Mouse (Mus musculus) MEL (cell line): ENCODE data around the gene Kcnt1. TPM values are rescaled to one million over a fixed set of nuclear protein-coding genes. Genes with fewer than 3 reads are reported as not detected.

Experiments used
- DNase-seq: peaks from one replicate; pipeline ENCODE4 v3.0.0; 2011; ENCODE audit warnings: low read depth, low spot score
- H3K27ac ChIP-seq: 2 replicates; pipeline ENCODE4 v1.5.1; 2012; ENCODE audit warnings: low read depth, mild to moderate bottlenecking, control low read depth, low read length, moderate library complexity; ENCODE audit not compliant: control insufficient read depth
- H3K27me3 ChIP-seq, 2 experiments: fragments of 150-350 bp in 1 of 2; sonication (generic) in 1 of 2; 2 replicates each; pipeline ENCODE4 v1.6.1; 2012; ENCODE audit warnings: low read length in 2 of 2, mild to moderate bottlenecking in 2 of 2, improper control_type of control experiment in 1 of 2, moderate library complexity in 1 of 2; ENCODE audit not compliant: insufficient read depth in 2 of 2, control insufficient read depth in 1 of 2
- H3K36me3 ChIP-seq, 2 experiments: 2 replicates each; pipeline ENCODE4 v1.6.1; 2012 to 2014; ENCODE audit warnings: low read length in 2 of 2, improper control_type of control experiment in 1 of 2, inconsistent platforms in 1 of 2, mild to moderate bottlenecking in 1 of 2; ENCODE audit not compliant: insufficient read depth in 2 of 2, control insufficient read depth in 1 of 2
- H3K4me1 ChIP-seq, 2 experiments: fragments of 150-350 bp in 1 of 2; sonication (generic) in 1 of 2; 2 replicates each; pipeline ENCODE4 v1.6.1; 2012; ENCODE audit warnings: low read length in 2 of 2, improper control_type of control experiment in 1 of 2, mild to moderate bottlenecking in 1 of 2; ENCODE audit not compliant: insufficient read depth in 2 of 2, control insufficient read depth in 1 of 2
- H3K4me3 ChIP-seq, 2 experiments: fragments of 150-350 bp in 1 of 2; sonication (generic) in 1 of 2; 2 replicates each; pipeline ENCODE4 v1.5.1; 2012; ENCODE audit warnings: low read depth in 2 of 2, low read length in 2 of 2, mild to moderate bottlenecking in 2 of 2, moderate library complexity in 2 of 2, control low read depth in 1 of 2, improper control_type of control experiment in 1 of 2; ENCODE audit not compliant: control insufficient read depth in 1 of 2, insufficient read depth in 1 of 2
- H3K79me2 ChIP-seq: 2 replicates; pipeline ENCODE4 v1.6.1; 2012; ENCODE audit warnings: mild to moderate bottlenecking, low read length, moderate library complexity; ENCODE audit not compliant: control insufficient read depth, poor library complexity, insufficient read depth
- H3K9ac ChIP-seq: 2 replicates; pipeline ENCODE4 v1.6.1; 2012; ENCODE audit warnings: low read depth, mild to moderate bottlenecking, control low read depth, low read length, moderate library complexity; ENCODE audit not compliant: control insufficient read depth, poor library complexity, severe bottlenecking
- H3K9me3 ChIP-seq: fragments of 150-350 bp; sonication (generic); replicated peaks from 2 replicates; pipeline ENCODE4 v1.6.1; 2012; ENCODE audit warnings: mild to moderate bottlenecking, low read length, improper control_type of control experiment, moderate library complexity; ENCODE audit not compliant: insufficient read depth
- CHD1 ChIP-seq: IDR thresholded peaks from 2 replicates; pipeline ENCODE4 v1.6.1; 2012; ENCODE audit warnings: low read depth, mild to moderate bottlenecking, inconsistent platforms, low read length, improper control_type of control experiment
- ELF1 ChIP-seq: IDR thresholded peaks from 2 replicates; pipeline ENCODE4 v1.6.1; 2014; ENCODE audit warnings: low read depth, mild to moderate bottlenecking, inconsistent platforms, low read length, improper control_type of control experiment, moderate library complexity
- ETS1 ChIP-seq: IDR thresholded peaks from 2 replicates; pipeline ENCODE4 v1.6.1; 2012; ENCODE audit warnings: low read depth, mild to moderate bottlenecking, inconsistent platforms, low read length, improper control_type of control experiment, moderate library complexity
- GATA1 ChIP-seq: IDR thresholded peaks from 2 replicates; pipeline ENCODE4 v1.6.1; 2011; ENCODE audit warnings: low read depth, low read length, improper control_type of control experiment
- KAT2A ChIP-seq: conservative IDR thresholded peaks from 2 replicates; pipeline ENCODE4 v1.6.1; 2012; ENCODE audit warnings: low read depth, low read length, improper control_type of control experiment, inconsistent platforms
- MAFK ChIP-seq: IDR thresholded peaks from 2 replicates; pipeline ENCODE4 v1.6.1; 2011; ENCODE audit warnings: low read depth, mild to moderate bottlenecking, low read length, improper control_type of control experiment, borderline replicate concordance
- MAX ChIP-seq: IDR thresholded peaks from 2 replicates; pipeline ENCODE4 v1.6.1; 2011; ENCODE audit warnings: low read length, improper control_type of control experiment
- MAZ ChIP-seq: IDR thresholded peaks from 2 replicates; pipeline ENCODE4 v1.6.1; 2012; ENCODE audit warnings: low read depth, mild to moderate bottlenecking, inconsistent platforms, low read length, improper control_type of control experiment
- MEF2A ChIP-seq: IDR thresholded peaks from 2 replicates; pipeline ENCODE4 v1.6.1; 2014; ENCODE audit warnings: low read depth, mild to moderate bottlenecking, inconsistent platforms, low read length, improper control_type of control experiment; ENCODE audit not compliant: poor library complexity, insufficient replicate concordance, severe bottlenecking; ENCODE audit errors: extremely low read depth
- MYB ChIP-seq: IDR thresholded peaks from 2 replicates; pipeline ENCODE4 v1.6.1; 2011; ENCODE audit warnings: mild to moderate bottlenecking, low read depth, low read length, improper control_type of control experiment
- NELFE ChIP-seq: IDR thresholded peaks from 2 replicates; pipeline ENCODE4 v1.6.1; 2011; ENCODE audit warnings: low read depth, low read length, improper control_type of control experiment
- NRF1 ChIP-seq: IDR thresholded peaks from 2 replicates; pipeline ENCODE4 v1.6.1; 2014; ENCODE audit warnings: low read depth, mild to moderate bottlenecking, inconsistent platforms, low read length, improper control_type of control experiment, moderate library complexity; ENCODE audit not compliant: poor library complexity, insufficient read depth, severe bottlenecking
- POLR2AphosphoS2 ChIP-seq: IDR thresholded peaks from 2 replicates; pipeline ENCODE4 v1.6.1; 2011; ENCODE audit warnings: low read length, improper control_type of control experiment
- POLR2AphosphoS5 ChIP-seq: IDR thresholded peaks from 2 replicates; pipeline ENCODE4 v1.6.1; 2012; ENCODE audit warnings: low read depth, borderline replicate concordance, mild to moderate bottlenecking, inconsistent platforms, low read length, moderate library complexity, mixed read lengths
- RAD21 ChIP-seq: IDR thresholded peaks from 2 replicates; pipeline ENCODE4 v1.6.1; 2011; ENCODE audit warnings: mild to moderate bottlenecking, low read depth, low read length, improper control_type of control experiment
- RCOR1 ChIP-seq: IDR thresholded peaks from 2 replicates; pipeline ENCODE4 v1.6.1; 2012; ENCODE audit warnings: low read depth, mild to moderate bottlenecking, inconsistent platforms, low read length, improper control_type of control experiment
- SIN3A ChIP-seq: IDR thresholded peaks from 2 replicates; pipeline ENCODE4 v1.6.1; 2012; ENCODE audit warnings: low read length, improper control_type of control experiment, inconsistent platforms
- TAL1 ChIP-seq: IDR thresholded peaks from 2 replicates; pipeline ENCODE4 v1.6.1; 2012; ENCODE audit warnings: mild to moderate bottlenecking, inconsistent platforms, low read length, moderate library complexity, mixed read lengths
- TBP ChIP-seq: IDR thresholded peaks from 2 replicates; pipeline ENCODE4 v1.8.0; 2011; ENCODE audit warnings: low read depth, low read length, improper control_type of control experiment
- TCF12 ChIP-seq: IDR thresholded peaks from 2 replicates; pipeline ENCODE4 v1.6.1; 2014; ENCODE audit warnings: low read depth, mild to moderate bottlenecking, inconsistent platforms, low read length, improper control_type of control experiment, moderate library complexity
- USF1 ChIP-seq: IDR thresholded peaks from 2 replicates; pipeline ENCODE4 v1.6.1; 2014; ENCODE audit warnings: low read depth, mild to moderate bottlenecking, inconsistent platforms, low read length, improper control_type of control experiment, moderate library complexity
- ZC3H11A ChIP-seq: IDR thresholded peaks from 2 replicates; pipeline ENCODE4 v1.6.1; 2012; ENCODE audit warnings: low read depth, mild to moderate bottlenecking, inconsistent platforms, low read length, improper control_type of control experiment
- ZKSCAN1 ChIP-seq: IDR thresholded peaks from 2 replicates; pipeline ENCODE4 v1.6.1; 2012; ENCODE audit warnings: low read depth, mild to moderate bottlenecking, inconsistent platforms, low read length, improper control_type of control experiment, moderate library complexity
- ZNF384 ChIP-seq: IDR thresholded peaks from 2 replicates; pipeline ENCODE4 v1.6.1; 2012; ENCODE audit warnings: low read depth, mild to moderate bottlenecking, inconsistent platforms, low read length, improper control_type of control experiment
- polyA plus RNA-seq, 2 experiments: library from polyadenylated mRNA; stranded (reverse) in 1 of 2; unstranded in 1 of 2; fragments of >175 nt in 1 of 2; fragments of >200 nt in 1 of 2; gene quantifications; 2 replicates each; pipeline versions ENCODE4 v1.2.1 to v1.2.4; 2012; ENCODE audit warnings: low replicate concordance in 2 of 2, low read depth in 1 of 2; ENCODE audit not compliant: insufficient read length in 2 of 2, insufficient read depth in 1 of 2, missing spikeins in 1 of 2
- total RNA-seq: library from RNA; depleted of rRNA; stranded (reverse); fragments of 300-350 nt; gene quantifications from 2 replicates; pipeline ENCODE4 v1.2.3, GENCODE M21; 2012

The Kcnt1 gene
- total and polyA plus RNA-seq, 3 experiments: not detected

GRCm38 (mm10) chr2:25862038-25862437 lies 1.5 kb upstream of the Kcnt1 start:
- Histone ChIP-seq H3K27me3 (no peaks in the 10 kb centered on the region), H3K79me2 (no peaks in the 10 kb centered on the region), H3K4me1 (no peaks in the 10 kb centered on the region), H3K4me3 (no peak overlapping the region), H3K9me3 (no peaks in the 10 kb centered on the region), H3K9ac (no peak overlapping the region), H3K36me3 (no peaks in the 10 kb centered on the region), H3K27ac (no peak overlapping the region)
- TF ChIP-seq TBP (no peak), NELFE (no peak), ZNF384 (no peak), POLR2AphosphoS2 (no peak), MAX (no peak), MEF2A (no peak), NRF1 (no peak), MAFK (no peak), SIN3A (no peak), CHD1 (no peak)
- no peak for DNase-seq

- H3K27me3 ChIP-seq: no peaks in the 10 kb centered on the region
- no peak overlapping the region for H3K4me3 ChIP-seq
- no peaks in the 10 kb centered on the region for H3K4me1 ChIP-seq
- no peak overlapping the region for H3K27ac ChIP-seq
- H3K36me3 ChIP-seq: no peaks in the 10 kb centered on the region
- no peak overlapping the region for H3K9ac ChIP-seq
- H3K9me3 ChIP-seq: no peaks in the 10 kb centered on the region
- H3K79me2 ChIP-seq: no peaks in the 10 kb centered on the region
- TF ChIP-seq RCOR1 (no peak), POLR2AphosphoS5 (no peak), KAT2A (no peak), TCF12 (no peak), ZKSCAN1 (no peak), MEF2A (no peak), ZC3H11A (no peak), TAL1 (no peak), RAD21 (no peak), MYB (no peak), ELF1 (no peak), GATA1 (no peak), USF1 (no peak), ETS1 (no peak), MAZ (no peak), SIN3A (no peak)
- DNase-seq: no peak
Observed at GRCm38 (mm10) chr2:25862696-25863270, 751 bp upstream of the Kcnt1 start.
